Mouse (Mus musculus) forebrain, embryonic 15.5 days (tissue): Measurements from ENCODE around the gene Rtn4rl1. TPM values are rescaled to one million over a fixed set of nuclear protein-coding genes. Genes with fewer than 3 reads are reported as not detected.

Experiments
- ATAC-seq: fragments of 200-750 bp; cut with Nextera tagmentation; replicated peaks from 2 replicates; pipeline ENCODE4 v1.8.0; 2017; ENCODE audit warnings: mild to moderate bottlenecking, moderate TSS enrichment, moderate library complexity
- H3K27ac ChIP-seq: fragments of 300-500 bp; sonication (generic); replicated peaks from 2 replicates; pipeline ENCODE4 v1.5.1; 2015; ENCODE audit warnings: mild to moderate bottlenecking, inconsistent platforms
- H3K27me3 ChIP-seq: fragments of 300-500 bp; sonication (generic); 2 replicates; pipeline ENCODE4 v1.6.1; 2015; ENCODE audit warnings: inconsistent platforms
- H3K36me3 ChIP-seq: fragments of 300-500 bp; sonication (generic); 2 replicates; pipeline ENCODE4 v1.6.1; 2015; ENCODE audit warnings: mild to moderate bottlenecking, inconsistent platforms
- H3K4me1 ChIP-seq: fragments of 300-500 bp; sonication (generic); 2 replicates; pipeline ENCODE4 v1.6.1; 2015; ENCODE audit warnings: inconsistent platforms
- H3K4me2 ChIP-seq: fragments of 300-500 bp; sonication (generic); replicated peaks from 2 replicates; pipeline ENCODE4 v1.6.1; 2015; ENCODE audit warnings: mild to moderate bottlenecking, inconsistent platforms
- H3K4me3 ChIP-seq: fragments of 300-500 bp; sonication (generic); 2 replicates; pipeline ENCODE4 v1.5.1; 2015; ENCODE audit warnings: mild to moderate bottlenecking, inconsistent platforms
- H3K9ac ChIP-seq: fragments of 300-500 bp; sonication (generic); replicated peaks from 2 replicates; pipeline ENCODE4 v1.6.1; 2015; ENCODE audit warnings: mild to moderate bottlenecking, inconsistent platforms
- H3K9me3 ChIP-seq: fragments of 300-500 bp; sonication (generic); 2 replicates; pipeline ENCODE4 v1.6.1; 2016; ENCODE audit warnings: inconsistent platforms
- WGBS: fragments of 180-500 bp; shearing (Covaris S2); methylation state at CpG from one replicate; pipeline ENCODE4 v1.1.7; 2015; ENCODE audit warnings: mixed read lengths; 5-methylcytosine and 5-hydroxymethylcytosine counted together
- polyA plus RNA-seq: library from polyadenylated mRNA; unstranded; fragments of >200 nt; fragmentation: Nextera tagmentation; extraction: Ambion mirVana; gene quantifications from 2 replicates; pipeline ENCODE4 v1.2.1, GENCODE M21; 2015

The Rtn4rl1 gene
- polyA plus RNA-seq, 1 experiment from 2014 or later, result 5.6 TPM

- H3K4me1 ChIP-seq, result peaks cover 44% of the 10 kb centered on the region
- no peaks in the 10 kb centered on the region for H3K36me3 ChIP-seq
- H3K27me3 ChIP-seq, result peaks cover 54% of the 10 kb centered on the region
Measured at GRCm38 (mm10) chr11:75194121-75194849, 702 bp downstream of the Rtn4rl1 start.

GRCm38 (mm10) chr11:75194850-75195461, 1.4 kb downstream of the Rtn4rl1 start:
- Histone ChIP-seq H3K9me3 (no peaks in the 10 kb centered on the region), H3K27me3 (peaks cover 54% of the 10 kb centered on the region), H3K4me2 (peak overlapping the region; percentile 59), H3K36me3 (no peaks in the 10 kb centered on the region), H3K4me1 (peaks cover 38% of the 10 kb centered on the region), H3K9ac (peak overlapping the region; percentile 51), H3K4me3 (peak overlapping the region; percentile 53), H3K27ac (no peak overlapping the region)
- WGBS, result under 1% methylated on average over 39 of the region's 39 CpGs
- ATAC-seq, result no peak

More at GRCm38 (mm10) chr11:75194121-75194849, 702 bp downstream of the Rtn4rl1 start:
- H3K4me3 ChIP-seq, result peak overlapping the region; percentile 53
- no peak overlapping the region; the same call in 1 of the 2 replicates for H3K27ac ChIP-seq
- no peaks in the 10 kb centered on the region for H3K9me3 ChIP-seq
- under 1% methylated on average over 52 of the region's 52 CpGs for WGBS
- ATAC-seq, result no peak
- peak overlapping the region; percentile 59 for H3K4me2 ChIP-seq
- H3K9ac ChIP-seq, result peak overlapping the region; percentile 51

- peaks cover 29% of the 10 kb centered on the region for H3K4me1 ChIP-seq
- 0 out of 2 replicates have a peak overlapping the region, but pooled peaks have one; percentile 59 for H3K4me2 ChIP-seq
- ATAC-seq, result no peak
- WGBS, result 41% methylated on average over 6 of the region's 6 CpGs
- no peak overlapping the region for H3K27ac ChIP-seq
- 0 out of 2 replicates have a peak overlapping the region, but pooled peaks have one; percentile 53 for H3K4me3 ChIP-seq
- H3K9ac ChIP-seq, result no peak overlapping the region
- peaks cover 54% of the 10 kb centered on the region for H3K27me3 ChIP-seq
- H3K9me3 ChIP-seq, result no peaks in the 10 kb centered on the region
- no peaks in the 10 kb centered on the region for H3K36me3 ChIP-seq
Measured at GRCm38 (mm10) chr11:75196131-75196530, 2.5 kb downstream of the Rtn4rl1 start.

- Histone ChIP-seq H3K9me3 (no peaks in the 10 kb centered on the region), H3K9ac (no peak overlapping the region), H3K27me3 (peaks cover 45% of the 10 kb centered on the region), H3K36me3 (no peaks in the 10 kb centered on the region), H3K27ac (no peak overlapping the region), H3K4me1 (peaks cover 25% of the 10 kb centered on the region), H3K4me2 (no peak overlapping the region), H3K4me3 (no peak overlapping the region)
- WGBS, result 43% methylated on average over 7 of the region's 7 CpGs
- no peak for ATAC-seq
Measured at GRCm38 (mm10) chr11:75197956-75198355, 4.4 kb downstream of the Rtn4rl1 start.

GRCm38 (mm10) chr11:75198792-75199191, 5.2 kb downstream of the Rtn4rl1 start:
- Histone ChIP-seq H3K36me3 (no peaks in the 10 kb centered on the region), H3K4me3 (no peak overlapping the region), H3K9me3 (no peaks in the 10 kb centered on the region), H3K27me3 (peaks cover 39% of the 10 kb centered on the region), H3K9ac (no peak overlapping the region), H3K4me1 (peaks cover 17% of the 10 kb centered on the region), H3K4me2 (no peak overlapping the region), H3K27ac (no peak overlapping the region)
- no peak for ATAC-seq
- WGBS, result 66% methylated on average over 4 of the region's 4 CpGs

- WGBS, result 87% methylated on average over 5 of the region's 5 CpGs
Measured at GRCm38 (mm10) chr11:75199951-75200350, 6.4 kb downstream of the Rtn4rl1 start.

GRCm38 (mm10) chr11:75200935-75201334, 7.4 kb downstream of the Rtn4rl1 start:
- H3K4me2 ChIP-seq, result no peak overlapping the region
- H3K4me1 ChIP-seq, result no peaks in the 10 kb centered on the region
- H3K27me3 ChIP-seq, result peaks cover 18% of the 10 kb centered on the region
- H3K9ac ChIP-seq, result no peak overlapping the region
- ATAC-seq, result no peak
- H3K27ac ChIP-seq, result no peak overlapping the region
- no peak overlapping the region for H3K4me3 ChIP-seq
- H3K36me3 ChIP-seq, result no peaks in the 10 kb centered on the region
- 86% methylated on average over 12 of the region's 12 CpGs for WGBS
- H3K9me3 ChIP-seq, result no peaks in the 10 kb centered on the region

More at GRCm38 (mm10) chr11:75199951-75200350, 6.4 kb downstream of the Rtn4rl1 start:
- Histone ChIP-seq H3K36me3 (no peaks in the 10 kb centered on the region), H3K9ac (no peak overlapping the region), H3K4me3 (no peak overlapping the region), H3K27ac (no peak overlapping the region), H3K9me3 (no peaks in the 10 kb centered on the region), H3K4me2 (no peak overlapping the region), H3K27me3 (peaks cover 27% of the 10 kb centered on the region), H3K4me1 (peaks cover 5% of the 10 kb centered on the region)
- no peak for ATAC-seq

GRCm38 (mm10) chr11:75201721-75202120, 8.1 kb downstream of the Rtn4rl1 start:
- no peak overlapping the region for H3K9ac ChIP-seq
- H3K27me3 ChIP-seq, result peaks cover 10% of the 10 kb centered on the region
- H3K27ac ChIP-seq, result no peak overlapping the region
- 80% methylated on average over 8 of the region's 8 CpGs for WGBS
- no peaks in the 10 kb centered on the region for H3K36me3 ChIP-seq
- no peak for ATAC-seq
- H3K4me3 ChIP-seq, result no peak overlapping the region
- no peaks in the 10 kb centered on the region for H3K9me3 ChIP-seq
- H3K4me2 ChIP-seq, result no peak overlapping the region
- no peaks in the 10 kb centered on the region for H3K4me1 ChIP-seq

GRCm38 (mm10) chr11:75203926-75204325, 10.3 kb downstream of the Rtn4rl1 start:
- no peak for ATAC-seq
- WGBS, result 78% methylated on average over 4 of the region's 4 CpGs

GRCm38 (mm10) chr11:75204472-75204871, 10.9 kb downstream of the Rtn4rl1 start:
- H3K27ac ChIP-seq, result no peak overlapping the region

More at GRCm38 (mm10) chr11:75203926-75204325, 10.3 kb downstream of the Rtn4rl1 start:
- Histone ChIP-seq H3K4me3 (no peak overlapping the region), H3K27me3 (no peaks in the 10 kb centered on the region; the same call in 1 of the 2 replicates), H3K9ac (no peak overlapping the region), H3K4me1 (no peaks in the 10 kb centered on the region), H3K4me2 (no peak overlapping the region), H3K36me3 (no peaks in the 10 kb centered on the region), H3K9me3 (no peaks in the 10 kb centered on the region), H3K27ac (no peak overlapping the region)

GRCm38 (mm10) chr11:75206347-75206746, 12.8 kb downstream of the Rtn4rl1 start:
- Histone ChIP-seq H3K9ac (no peak overlapping the region), H3K4me3 (no peak overlapping the region), H3K4me2 (no peak overlapping the region), H3K36me3 (no peaks in the 10 kb centered on the region), H3K9me3 (no peaks in the 10 kb centered on the region), H3K27me3 (no peaks in the 10 kb centered on the region; the same call in 1 of the 2 replicates), H3K27ac (no peak overlapping the region), H3K4me1 (no peaks in the 10 kb centered on the region)
- ATAC-seq, result no peak
- WGBS, result 84% methylated on average over 4 of the region's 4 CpGs

More at GRCm38 (mm10) chr11:75204472-75204871, 10.9 kb downstream of the Rtn4rl1 start:
- Histone ChIP-seq H3K4me2 (no peak overlapping the region), H3K9me3 (no peaks in the 10 kb centered on the region), H3K27me3 (no peaks in the 10 kb centered on the region; the same call in 1 of the 2 replicates), H3K4me1 (no peaks in the 10 kb centered on the region), H3K4me3 (no peak overlapping the region), H3K36me3 (no peaks in the 10 kb centered on the region), H3K9ac (no peak overlapping the region)
- 35% methylated on average over 9 of the region's 9 CpGs for WGBS
- ATAC-seq, result no peak

GRCm38 (mm10) chr11:75209363-75209762, 15.8 kb downstream of the Rtn4rl1 start:
- Histone ChIP-seq H3K27ac (no peak overlapping the region), H3K4me2 (no peak overlapping the region), H3K4me3 (no peak overlapping the region), H3K36me3 (no peaks in the 10 kb centered on the region), H3K9ac (no peak overlapping the region), H3K9me3 (no peaks in the 10 kb centered on the region), H3K27me3 (no peaks in the 10 kb centered on the region), H3K4me1 (peaks cover 20% of the 10 kb centered on the region)
- no peak for ATAC-seq
- WGBS, result 76% methylated on average over 4 of the region's 4 CpGs
